Mouse (Mus musculus): Measurements from ENCODE around the gene Cops3.

DNA sequence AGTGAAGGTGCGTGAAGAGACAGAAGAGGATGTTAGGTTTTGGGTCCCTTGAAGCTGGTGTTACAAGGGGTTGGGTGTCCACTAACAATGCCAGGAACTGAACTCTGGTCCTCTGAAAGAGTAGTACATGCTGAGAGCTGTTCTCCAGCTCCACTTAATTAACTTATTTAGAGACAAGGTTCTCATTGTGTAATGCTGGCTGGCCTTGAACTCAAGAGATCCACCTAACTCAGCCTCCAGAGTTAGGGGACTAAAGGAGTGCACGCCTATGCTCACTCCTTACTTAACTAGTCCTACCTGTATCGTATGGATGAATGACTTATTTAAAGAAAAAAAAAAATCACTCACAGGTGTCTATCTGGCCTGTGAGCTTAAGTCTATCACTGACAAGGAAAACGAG lies 1.2 kb downstream of the Cops3 start:
- TF ChIP-seq CTCF (IDR thresholded peaks at IDR 0.05; ENCODE audit: control insufficient read depth, insufficient read depth, insufficient replicate concordance, low read depth, low read length), result no peak
- no peak for TF ChIP-seq POLR2A (IDR thresholded peaks at IDR 0.05; ENCODE audit: control insufficient read depth, low read depth, low read length)

Data from testis, adult 2 months (tissue).